Mouse (Mus musculus): ENCODE results near the gene Mrps35. TPM values are rescaled to one million over a fixed set of nuclear protein-coding genes. Genes with fewer than 3 reads are reported as not detected.
A peak's percentile ranks its signal among the peaks of the same experiment; 100 is the strongest.

Gene Mrps35
- polyA plus RNA-seq, 1 experiment from 2014 or later, result 119 TPM

- DNase-seq (ENCODE audit: low spot score), result no peak
Measured at GRCm38 (mm10) chr6:147010358-147010757, 32.2 kb upstream of the Mrps35 start.

DNA sequence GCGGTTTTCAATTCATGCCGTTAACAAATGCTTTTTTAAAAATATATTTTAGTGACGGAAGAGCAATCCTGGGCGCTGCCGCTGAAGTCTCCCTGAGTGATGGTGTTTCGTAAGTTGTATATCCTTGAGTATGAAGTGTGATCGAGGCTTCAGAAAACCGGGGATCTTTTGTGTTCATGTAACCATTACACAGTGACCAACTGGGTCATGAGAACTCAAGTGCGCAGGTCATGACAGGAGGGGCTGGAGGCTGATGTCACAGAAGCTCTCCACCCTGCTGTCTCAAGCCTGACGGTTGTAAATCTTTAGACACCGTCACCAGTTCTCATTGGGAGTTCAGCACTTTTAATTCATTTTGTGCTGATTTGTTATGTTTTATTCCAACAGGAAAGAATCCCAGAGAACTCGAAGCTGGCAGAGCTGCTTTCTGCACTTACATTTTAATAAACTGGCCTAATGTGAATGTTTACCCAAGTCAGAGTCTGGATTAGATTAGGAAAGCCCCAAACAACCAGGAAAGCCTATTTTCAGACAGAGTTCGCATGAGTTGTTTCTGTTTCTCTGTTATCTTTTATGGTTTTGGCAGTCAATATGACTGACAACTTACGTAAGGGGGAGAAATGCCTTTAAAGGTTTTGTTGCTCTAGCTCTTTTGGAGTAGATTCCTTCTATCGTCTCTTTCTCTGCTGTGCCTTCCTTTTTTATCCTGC lies 31.6 kb upstream of the Mrps35 start:
- Histone ChIP-seq H3K4me3 (ENCODE audit: low read depth, low read length) (no peak overlapping the region), H3K9me3 (replicated peaks; ENCODE audit: control insufficient read depth, low read length) (no peaks in the 10 kb centered on the region), H3K4me1 (ENCODE audit: control insufficient read depth, insufficient read depth, low read length) (no peaks in the 10 kb centered on the region), H3K9ac (ENCODE audit: low read length) (no peak overlapping the region), H3K36me3 (ENCODE audit: control insufficient read depth, insufficient read depth, low read length) (no peaks in the 10 kb centered on the region), H3K4me2 (ENCODE audit: low read length) (no peak overlapping the region), H3K27me3 (replicated peaks; ENCODE audit: control insufficient read depth, insufficient read depth, low read length) (no peaks in the 10 kb centered on the region), H3K27ac (ENCODE audit: low read depth, low read length) (no peak overlapping the region)
- no peak for ATAC-seq
- WGBS, result 91% methylated on average over 15 of the region's 15 CpGs
- no peak for DNase-seq (ENCODE audit: low spot score)

More at GRCm38 (mm10) chr6:147010358-147010757, 32.2 kb upstream of the Mrps35 start:
- Histone ChIP-seq H3K36me3 (ENCODE audit: control insufficient read depth, insufficient read depth, low read length) (no peaks in the 10 kb centered on the region), H3K27me3 (replicated peaks; ENCODE audit: control insufficient read depth, insufficient read depth, low read length) (no peaks in the 10 kb centered on the region), H3K4me2 (ENCODE audit: low read length) (no peak overlapping the region), H3K9ac (ENCODE audit: low read length) (no peak overlapping the region), H3K27ac (ENCODE audit: low read depth, low read length) (no peak overlapping the region), H3K9me3 (replicated peaks; ENCODE audit: control insufficient read depth, low read length) (no peaks in the 10 kb centered on the region), H3K4me1 (ENCODE audit: control insufficient read depth, insufficient read depth, low read length) (no peaks in the 10 kb centered on the region), H3K4me3 (ENCODE audit: low read depth, low read length) (no peak overlapping the region)
- no peak for ATAC-seq
- 94% methylated on average over 6 of the region's 6 CpGs for WGBS

DNA sequence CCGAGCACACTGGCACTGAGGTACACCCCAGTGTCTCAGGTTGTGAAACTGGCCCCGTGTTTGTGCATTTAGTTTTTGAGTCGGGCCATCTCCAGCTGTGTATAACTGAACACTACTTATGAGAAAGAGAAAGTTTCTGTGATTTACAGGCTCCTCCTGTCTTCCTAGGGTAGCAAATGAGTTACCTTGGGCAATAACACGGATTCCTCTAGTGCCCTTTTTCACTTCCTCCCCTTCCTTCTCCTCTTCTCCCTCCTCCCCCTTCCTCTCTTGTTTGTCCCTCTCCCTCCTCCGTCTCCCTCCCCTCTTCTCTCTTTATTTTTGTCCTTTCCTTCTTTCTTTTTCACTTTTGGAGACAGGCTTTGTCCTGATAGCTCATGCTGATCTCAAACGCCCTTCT lies 31.0 kb upstream of the Mrps35 start:
- no peaks in the 10 kb centered on the region for H3K36me3 ChIP-seq (ENCODE audit: control insufficient read depth, insufficient read depth, low read length)
- DNase-seq (ENCODE audit: low spot score) (no peak), ATAC-seq (no peak)
- H3K27me3 ChIP-seq (replicated peaks; ENCODE audit: control insufficient read depth, insufficient read depth, low read length), result no peaks in the 10 kb centered on the region
- no peak overlapping the region for H3K4me3 ChIP-seq (ENCODE audit: low read depth, low read length)
- no peak overlapping the region for H3K9ac ChIP-seq (ENCODE audit: low read length)
- no peaks in the 10 kb centered on the region for H3K4me1 ChIP-seq (ENCODE audit: control insufficient read depth, insufficient read depth, low read length)
- WGBS, result 68% methylated on average over 6 of the region's 6 CpGs
- H3K9me3 ChIP-seq (replicated peaks; ENCODE audit: control insufficient read depth, low read length), result no peaks in the 10 kb centered on the region
- H3K4me2 ChIP-seq (ENCODE audit: low read length), result no peak overlapping the region
- H3K27ac ChIP-seq (ENCODE audit: low read depth, low read length), result no peak overlapping the region

GRCm38 (mm10) chr6:147011977-147012376 lies 30.6 kb upstream of the Mrps35 start:
- no peaks in the 10 kb centered on the region for H3K36me3 ChIP-seq (ENCODE audit: control insufficient read depth, insufficient read depth, low read length)
- ATAC-seq (no peak), DNase-seq (ENCODE audit: low spot score) (peak; percentile 14)
- H3K4me3 ChIP-seq (ENCODE audit: low read depth, low read length), result no peak overlapping the region
- no peaks in the 10 kb centered on the region for H3K4me1 ChIP-seq (ENCODE audit: control insufficient read depth, insufficient read depth, low read length)
- H3K27me3 ChIP-seq (replicated peaks; ENCODE audit: control insufficient read depth, insufficient read depth, low read length), result no peaks in the 10 kb centered on the region
- WGBS, result 67% methylated on average over 6 of the region's 6 CpGs
- no peak overlapping the region for H3K4me2 ChIP-seq (ENCODE audit: low read length)
- H3K9me3 ChIP-seq (replicated peaks; ENCODE audit: control insufficient read depth, low read length), result no peaks in the 10 kb centered on the region
- H3K27ac ChIP-seq (ENCODE audit: low read depth, low read length), result no peak overlapping the region
- H3K9ac ChIP-seq (ENCODE audit: low read length), result no peak overlapping the region

- DNase-seq (ENCODE audit: low spot score) (no peak), ATAC-seq (no peak)
- Histone ChIP-seq H3K36me3 (ENCODE audit: control insufficient read depth, insufficient read depth, low read length) (no peaks in the 10 kb centered on the region), H3K4me3 (ENCODE audit: low read depth, low read length) (no peak overlapping the region), H3K9me3 (replicated peaks; ENCODE audit: control insufficient read depth, low read length) (no peaks in the 10 kb centered on the region), H3K9ac (ENCODE audit: low read length) (no peak overlapping the region), H3K4me2 (ENCODE audit: low read length) (no peak overlapping the region), H3K27me3 (replicated peaks; ENCODE audit: control insufficient read depth, insufficient read depth, low read length) (no peaks in the 10 kb centered on the region), H3K4me1 (ENCODE audit: control insufficient read depth, insufficient read depth, low read length) (no peaks in the 10 kb centered on the region), H3K27ac (ENCODE audit: low read depth, low read length) (no peak overlapping the region)
- WGBS, result 65% methylated on average over 1 of the region's 1 CpGs
Measured at GRCm38 (mm10) chr6:147013546-147013945, 29.0 kb upstream of the Mrps35 start.

- Histone ChIP-seq H3K9ac (ENCODE audit: low read length) (no peak overlapping the region), H3K4me2 (ENCODE audit: low read length) (no peak overlapping the region), H3K27ac (ENCODE audit: low read depth, low read length) (no peak overlapping the region), H3K27me3 (replicated peaks; ENCODE audit: control insufficient read depth, insufficient read depth, low read length) (no peaks in the 10 kb centered on the region), H3K9me3 (replicated peaks; ENCODE audit: control insufficient read depth, low read length) (no peaks in the 10 kb centered on the region), H3K4me3 (ENCODE audit: low read depth, low read length) (no peak overlapping the region), H3K36me3 (ENCODE audit: control insufficient read depth, insufficient read depth, low read length) (no peaks in the 10 kb centered on the region), H3K4me1 (ENCODE audit: control insufficient read depth, insufficient read depth, low read length) (no peaks in the 10 kb centered on the region)
- WGBS, result 89% methylated on average over 4 of the region's 4 CpGs
- ATAC-seq (no peak), DNase-seq (ENCODE audit: low spot score) (no peak)
Measured at GRCm38 (mm10) chr6:147017906-147018305, 24.7 kb upstream of the Mrps35 start.

DNA sequence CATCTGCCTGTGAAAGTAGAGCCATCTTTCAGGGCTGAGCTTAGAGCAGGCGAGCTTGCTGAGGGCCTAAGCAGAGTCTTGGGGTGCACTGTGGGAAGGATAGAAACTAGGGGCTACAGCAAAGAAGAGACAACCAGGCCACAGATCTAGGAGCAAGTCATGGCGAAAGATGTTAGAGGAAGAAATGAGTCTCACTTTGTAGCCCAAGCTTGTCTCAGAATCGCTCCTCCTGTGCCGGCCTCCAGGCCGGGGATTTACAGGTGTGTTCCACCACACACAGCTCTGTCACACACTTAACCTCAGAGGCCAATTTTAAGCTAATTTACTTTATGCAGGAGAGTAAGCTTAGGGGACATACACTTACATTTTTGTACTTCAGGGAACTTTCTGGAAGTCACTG lies 24.2 kb upstream of the Mrps35 start:
- 93% methylated on average over 5 of the region's 5 CpGs for WGBS
- Histone ChIP-seq H3K4me2 (ENCODE audit: low read length) (no peak overlapping the region), H3K27ac (ENCODE audit: low read depth, low read length) (no peak overlapping the region), H3K4me1 (ENCODE audit: control insufficient read depth, insufficient read depth, low read length) (no peaks in the 10 kb centered on the region), H3K9ac (ENCODE audit: low read length) (no peak overlapping the region), H3K9me3 (replicated peaks; ENCODE audit: control insufficient read depth, low read length) (no peaks in the 10 kb centered on the region), H3K27me3 (replicated peaks; ENCODE audit: control insufficient read depth, insufficient read depth, low read length) (no peaks in the 10 kb centered on the region), H3K36me3 (ENCODE audit: control insufficient read depth, insufficient read depth, low read length) (no peaks in the 10 kb centered on the region), H3K4me3 (ENCODE audit: low read depth, low read length) (no peak overlapping the region)
- DNase-seq (ENCODE audit: low spot score), result no peak
- ATAC-seq, result no peak

DNA sequence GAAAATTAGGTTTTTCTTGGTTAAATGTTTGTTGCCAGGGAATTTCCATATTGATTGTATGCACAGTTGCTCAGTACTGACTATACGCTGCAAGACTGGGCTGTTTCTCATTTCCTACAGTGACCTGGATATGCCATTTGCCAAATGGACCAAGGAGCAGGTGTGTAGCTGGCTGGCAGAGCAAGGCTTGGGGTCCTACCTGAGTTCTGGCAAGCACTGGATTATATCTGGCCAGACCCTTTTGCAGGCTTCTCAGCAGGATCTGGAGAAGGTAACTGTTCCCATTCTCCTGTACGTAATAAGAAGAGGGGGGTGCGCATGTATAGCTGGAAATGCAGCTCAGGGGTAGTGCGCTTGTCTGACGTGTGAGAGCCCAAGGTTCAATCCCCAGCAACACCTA lies 21.4 kb upstream of the Mrps35 start:
- ATAC-seq (no peak), DNase-seq (ENCODE audit: low spot score) (no peak)
- Histone ChIP-seq H3K27me3 (replicated peaks; ENCODE audit: control insufficient read depth, insufficient read depth, low read length) (no peaks in the 10 kb centered on the region), H3K4me2 (ENCODE audit: low read length) (no peak overlapping the region), H3K27ac (ENCODE audit: low read depth, low read length) (no peak overlapping the region), H3K4me1 (ENCODE audit: control insufficient read depth, insufficient read depth, low read length) (no peaks in the 10 kb centered on the region), H3K36me3 (ENCODE audit: control insufficient read depth, insufficient read depth, low read length) (no peaks in the 10 kb centered on the region), H3K9ac (ENCODE audit: low read length) (no peak overlapping the region), H3K4me3 (ENCODE audit: low read depth, low read length) (no peak overlapping the region), H3K9me3 (replicated peaks; ENCODE audit: control insufficient read depth, low read length) (no peaks in the 10 kb centered on the region)
- WGBS, result 93% methylated on average over 5 of the region's 5 CpGs

GRCm38 (mm10) chr6:147022375-147023132 lies 20.0 kb upstream of the Mrps35 start:
- H3K9me3 ChIP-seq (replicated peaks; ENCODE audit: control insufficient read depth, low read length), result no peaks in the 10 kb centered on the region
- WGBS, result 88% methylated on average over 16 of the region's 16 CpGs
- no peaks in the 10 kb centered on the region for H3K4me1 ChIP-seq (ENCODE audit: control insufficient read depth, insufficient read depth, low read length)
- ATAC-seq (no peak), DNase-seq (ENCODE audit: low spot score) (no peak)
- H3K36me3 ChIP-seq (ENCODE audit: control insufficient read depth, insufficient read depth, low read length), result no peaks in the 10 kb centered on the region
- H3K27me3 ChIP-seq (replicated peaks; ENCODE audit: control insufficient read depth, insufficient read depth, low read length), result no peaks in the 10 kb centered on the region
- H3K4me2 ChIP-seq (ENCODE audit: low read length), result no peak overlapping the region
- H3K4me3 ChIP-seq (ENCODE audit: low read depth, low read length), result no peak overlapping the region
- no peak overlapping the region for H3K9ac ChIP-seq (ENCODE audit: low read length)
- no peak overlapping the region for H3K27ac ChIP-seq (ENCODE audit: low read depth, low read length)
